Mouse (Mus musculus) lung, postnatal 0 days (tissue): ENCODE measurements around the gene Rpap3. TPM values are rescaled to one million over a fixed set of nuclear protein-coding genes. Genes with fewer than 3 reads are reported as not detected.

Experiments used
- ATAC-seq: fragments of 200-750 bp; cut with Nextera tagmentation; 2 replicates; pipeline ENCODE4 v1.8.0; 2017; ENCODE audit warnings: moderate library complexity
- DNase-seq: peaks from one replicate; pipeline ENCODE4 v3.0.0-alpha.2; 2016; ENCODE audit warnings: low spot score
- H3K27ac ChIP-seq: fragments of 300-500 bp; sonication (generic); 2 replicates; pipeline ENCODE4 v1.5.1; 2014; ENCODE audit warnings: antibody characterized with exemption, mild to moderate bottlenecking, low read length, mixed read lengths
- H3K27me3 ChIP-seq: fragments of 300-500 bp; sonication (generic); replicated peaks from 2 replicates; pipeline ENCODE4 v1.6.1; 2014; ENCODE audit warnings: low read length, mixed read lengths; ENCODE audit not compliant: insufficient read depth
- H3K36me3 ChIP-seq: fragments of 300-500 bp; sonication (generic); 2 replicates; pipeline ENCODE4 v1.6.1; 2014; ENCODE audit warnings: low read length, mixed read lengths; ENCODE audit not compliant: insufficient read depth
- H3K4me1 ChIP-seq: fragments of 300-500 bp; sonication (generic); 2 replicates; pipeline ENCODE4 v1.6.1; 2014; ENCODE audit warnings: antibody characterized with exemption, low read depth, low read length, mixed read lengths; ENCODE audit not compliant: insufficient read depth
- H3K4me2 ChIP-seq: fragments of 300-500 bp; sonication (generic); replicated peaks from 2 replicates; pipeline ENCODE4 v1.6.1; 2014; ENCODE audit warnings: low read depth, mild to moderate bottlenecking, low read length, moderate library complexity, mixed read lengths
- H3K4me3 ChIP-seq: fragments of 300-500 bp; sonication (generic); 2 replicates; pipeline ENCODE4 v1.5.1; 2014; ENCODE audit warnings: low read depth, low read length
- H3K9ac ChIP-seq: fragments of 300-500 bp; sonication (generic); replicated peaks from 2 replicates; pipeline ENCODE4 v1.6.1; 2014; ENCODE audit warnings: low read depth, mild to moderate bottlenecking
- H3K9me3 ChIP-seq: fragments of 300-500 bp; sonication (generic); 2 replicates; pipeline ENCODE4 v1.6.1; 2016; ENCODE audit warnings: low read length, mixed read lengths
- CTCF ChIP-seq: IDR thresholded peaks from 2 replicates; pipeline ENCODE4 v1.5.1; 2016; ENCODE audit warnings: antibody characterized with exemption, mild to moderate bottlenecking
- EP300 ChIP-seq: IDR thresholded peaks from 2 replicates; pipeline ENCODE4 v1.6.1; 2016; ENCODE audit warnings: antibody characterized with exemption, mild to moderate bottlenecking, control low read depth
- WGBS: fragments of 180-500 bp; shearing (Covaris S2); extraction: QIAGEN DNeasy Blood & Tissue Kit; methylation state at CpG from one replicate; pipeline ENCODE4 v1.1.7; 2014; 5-methylcytosine and 5-hydroxymethylcytosine counted together
- polyA plus RNA-seq: library from polyadenylated mRNA; unstranded; fragments of >200 nt; fragmentation: Nextera tagmentation; extraction: Ambion mirVana; gene quantifications from 2 replicates; pipeline ENCODE4 v1.2.1, GENCODE M21; 2015

Gene Rpap3
- polyA plus RNA-seq, 1 experiment from 2014 or later = 14.3 TPM

- Histone ChIP-seq H3K9ac (no peak overlapping the region), H3K9me3 (no peaks in the 10 kb centered on the region), H3K4me3 (no peak overlapping the region), H3K36me3 (no peaks in the 10 kb centered on the region), H3K27ac (peak overlapping the region; percentile 51; the same call in 1 of the 2 replicates), H3K4me2 (no peak overlapping the region), H3K27me3 (no peaks in the 10 kb centered on the region), H3K4me1 (peaks cover 3% of the 10 kb centered on the region; the same call in 1 of the 2 replicates)
- ATAC-seq (no peak), DNase-seq (no peak)
- 79% methylated on average over 12 of the region's 13 CpGs for WGBS
- TF ChIP-seq CTCF (no peak), EP300 (no peak)
These were observed 44.2 kb upstream of the Rpap3 start for GRCm38 (mm10) chr15:97749841-97750240.

- H3K9me3 ChIP-seq = no peaks in the 10 kb centered on the region
- DNase-seq (no peak), ATAC-seq (no peak)
- TF ChIP-seq EP300 (no peak), CTCF (no peak)
- no peak overlapping the region for H3K4me2 ChIP-seq
- H3K4me1 ChIP-seq = 0 out of 2 replicates have a peak, but pooled peaks cover 3% of the 10 kb centered on the region
- H3K36me3 ChIP-seq = no peaks in the 10 kb centered on the region
- WGBS = 91% methylated on average over 9 of the region's 9 CpGs
- H3K27ac ChIP-seq = no peak overlapping the region
- H3K27me3 ChIP-seq = no peaks in the 10 kb centered on the region
- no peak overlapping the region for H3K4me3 ChIP-seq
- H3K9ac ChIP-seq = no peak overlapping the region
These were observed 43.8 kb upstream of the Rpap3 start for GRCm38 (mm10) chr15:97749397-97749796.

- H3K27ac ChIP-seq = no peak overlapping the region
- H3K27me3 ChIP-seq = no peaks in the 10 kb centered on the region
- DNase-seq (no peak), ATAC-seq (no peak)
- WGBS = 91% methylated on average over 4 of the region's 4 CpGs
- H3K4me3 ChIP-seq = no peak overlapping the region
- H3K9ac ChIP-seq = no peak overlapping the region
- 0 out of 2 replicates have a peak, but pooled peaks cover 3% of the 10 kb centered on the region for H3K4me1 ChIP-seq
- no peak for TF ChIP-seq CTCF
- TF ChIP-seq EP300 = no peak
- H3K36me3 ChIP-seq = no peaks in the 10 kb centered on the region
- H3K9me3 ChIP-seq = no peaks in the 10 kb centered on the region
- H3K4me2 ChIP-seq = no peak overlapping the region
These were observed 43.3 kb upstream of the Rpap3 start for GRCm38 (mm10) chr15:97748964-97749363.

- Histone ChIP-seq H3K4me1 (0 out of 2 replicates have a peak, but pooled peaks cover 3% of the 10 kb centered on the region), H3K9me3 (no peaks in the 10 kb centered on the region), H3K27me3 (no peaks in the 10 kb centered on the region), H3K4me3 (no peak overlapping the region), H3K27ac (no peak overlapping the region), H3K36me3 (no peaks in the 10 kb centered on the region), H3K4me2 (no peak overlapping the region), H3K9ac (no peak overlapping the region)
- DNase-seq (no peak), ATAC-seq (no peak)
- WGBS = 64% methylated on average over 10 of the region's 10 CpGs
- TF ChIP-seq CTCF (no peak), EP300 (no peak)
These were observed 42.7 kb upstream of the Rpap3 start for GRCm38 (mm10) chr15:97748309-97748708.

GRCm38 (mm10) chr15:97747486-97747885 lies 41.9 kb upstream of the Rpap3 start:
- 78% methylated on average over 4 of the region's 4 CpGs for WGBS
- TF ChIP-seq CTCF (no peak), EP300 (no peak)
- Histone ChIP-seq H3K4me1 (0 out of 2 replicates have a peak, but pooled peaks cover 3% of the 10 kb centered on the region), H3K36me3 (no peaks in the 10 kb centered on the region), H3K27ac (no peak overlapping the region), H3K9ac (no peak overlapping the region), H3K27me3 (no peaks in the 10 kb centered on the region), H3K4me2 (no peak overlapping the region), H3K4me3 (no peak overlapping the region), H3K9me3 (no peaks in the 10 kb centered on the region)
- no peak for ATAC-seq
- DNase-seq = no peak

GRCm38 (mm10) chr15:97746748-97747147 lies 41.1 kb upstream of the Rpap3 start:
- H3K27ac ChIP-seq = no peak overlapping the region
- no peak overlapping the region for H3K4me2 ChIP-seq
- H3K9ac ChIP-seq = no peak overlapping the region
- no peak for TF ChIP-seq EP300
- TF ChIP-seq CTCF = no peak
- H3K9me3 ChIP-seq = no peaks in the 10 kb centered on the region
- H3K36me3 ChIP-seq = no peaks in the 10 kb centered on the region
- 86% methylated on average over 24 of the region's 24 CpGs for WGBS
- H3K27me3 ChIP-seq = no peaks in the 10 kb centered on the region
- ATAC-seq (no peak), DNase-seq (no peak)
- H3K4me1 ChIP-seq = 0 out of 2 replicates have a peak, but pooled peaks cover 3% of the 10 kb centered on the region
- no peak overlapping the region for H3K4me3 ChIP-seq

- ATAC-seq (no peak), DNase-seq (no peak)
- no peak overlapping the region for H3K4me2 ChIP-seq
- H3K36me3 ChIP-seq = no peaks in the 10 kb centered on the region
- TF ChIP-seq CTCF (no peak), EP300 (no peak)
- H3K4me3 ChIP-seq = no peak overlapping the region
- H3K9ac ChIP-seq = no peak overlapping the region
- no peaks in the 10 kb centered on the region for H3K27me3 ChIP-seq
- H3K4me1 ChIP-seq = 0 out of 2 replicates have a peak, but pooled peaks cover 3% of the 10 kb centered on the region
- 76% methylated on average over 10 of the region's 10 CpGs for WGBS
- no peak overlapping the region for H3K27ac ChIP-seq
- H3K9me3 ChIP-seq = no peaks in the 10 kb centered on the region
These were observed 40.7 kb upstream of the Rpap3 start for GRCm38 (mm10) chr15:97746278-97746677.
